Mouse (Mus musculus) embryonic facial prominence, embryonic 14.5 days (tissue): ENCODE data around the gene Acot11. TPM values are rescaled to one million over a fixed set of nuclear protein-coding genes. Genes with fewer than 3 reads are reported as not detected.

Experiments used
- ATAC-seq: fragments of 200-750 bp; cut with Nextera tagmentation; 2 replicates; pipeline ENCODE4 v1.8.0; 2017; ENCODE audit warnings: low read depth, moderate number of reproducible peaks, moderate TSS enrichment
- DNase-seq: peaks from one replicate; pipeline ENCODE4 v3.0.0-alpha.2; 2015; ENCODE audit warnings: low spot score
- H3K27ac ChIP-seq: fragments of 300-500 bp; sonication (generic); replicated peaks from 2 replicates; pipeline ENCODE4 v1.5.1; 2014; ENCODE audit warnings: low read depth, mild to moderate bottlenecking, low read length, moderate library complexity
- H3K27me3 ChIP-seq: fragments of 300-500 bp; sonication (generic); replicated peaks from 2 replicates; pipeline ENCODE4 v1.6.1; 2014; ENCODE audit warnings: low read length; ENCODE audit not compliant: control insufficient read depth, insufficient read depth
- H3K36me3 ChIP-seq: fragments of 300-500 bp; sonication (generic); 2 replicates; pipeline ENCODE4 v1.6.1; 2014; ENCODE audit warnings: low read length, mixed read lengths; ENCODE audit not compliant: control insufficient read depth, insufficient read depth
- H3K4me1 ChIP-seq: fragments of 300-500 bp; sonication (generic); 2 replicates; pipeline ENCODE4 v1.6.1; 2014; ENCODE audit warnings: antibody characterized with exemption, low read length; ENCODE audit not compliant: control insufficient read depth, insufficient read depth
- H3K4me2 ChIP-seq: fragments of 300-500 bp; sonication (generic); 2 replicates; pipeline ENCODE4 v1.6.1; 2014; ENCODE audit warnings: low read depth, mild to moderate bottlenecking, low read length, moderate library complexity, mixed read lengths
- H3K4me3 ChIP-seq: fragments of 300-500 bp; sonication (generic); 2 replicates; pipeline ENCODE4 v1.5.1; 2014; ENCODE audit warnings: low read depth, mild to moderate bottlenecking, low read length
- H3K9ac ChIP-seq: fragments of 300-500 bp; sonication (generic); 2 replicates; pipeline ENCODE4 v1.6.1; 2014; ENCODE audit warnings: low read depth, mild to moderate bottlenecking, low read length, moderate library complexity, mixed read lengths
- H3K9me3 ChIP-seq: fragments of 300-500 bp; sonication (generic); 2 replicates; pipeline ENCODE4 v1.6.1; 2016; ENCODE audit warnings: low read length; ENCODE audit not compliant: control insufficient read depth
- WGBS: fragments of 180-500 bp; shearing (Covaris S2); extraction: QIAGEN DNeasy Blood & Tissue Kit; methylation state at CpG from one replicate; pipeline ENCODE4 v1.1.7; 2014; 5-methylcytosine and 5-hydroxymethylcytosine counted together
- polyA plus RNA-seq: library from polyadenylated mRNA; unstranded; fragments of >200 nt; fragmentation: Nextera tagmentation; extraction: Ambion mirVana; gene quantifications from 2 replicates; pipeline ENCODE4 v1.2.1, GENCODE M21; 2014

Acot11 gene
- polyA plus RNA-seq, 1 experiment from 2014 or later = 4.1 TPM

GRCm38 (mm10) chr4:106705096-106705665 is 99.6 kb downstream of the Acot11 start:
- no peak overlapping the region for H3K4me2 ChIP-seq
- H3K36me3 ChIP-seq = no peaks in the 10 kb centered on the region
- ATAC-seq = no peak
- no peaks in the 10 kb centered on the region for H3K9me3 ChIP-seq
- 55% methylated on average over 8 of the region's 8 CpGs for WGBS
- no peaks in the 10 kb centered on the region; the same call in 1 of the 2 replicates for H3K27me3 ChIP-seq
- H3K9ac ChIP-seq = no peak overlapping the region
- H3K27ac ChIP-seq = 0 out of 2 replicates have a peak overlapping the region, but pooled peaks have one; percentile 0
- H3K4me1 ChIP-seq = peaks cover 15% of the 10 kb centered on the region
- DNase-seq = no peak
- no peak overlapping the region for H3K4me3 ChIP-seq

DNA sequence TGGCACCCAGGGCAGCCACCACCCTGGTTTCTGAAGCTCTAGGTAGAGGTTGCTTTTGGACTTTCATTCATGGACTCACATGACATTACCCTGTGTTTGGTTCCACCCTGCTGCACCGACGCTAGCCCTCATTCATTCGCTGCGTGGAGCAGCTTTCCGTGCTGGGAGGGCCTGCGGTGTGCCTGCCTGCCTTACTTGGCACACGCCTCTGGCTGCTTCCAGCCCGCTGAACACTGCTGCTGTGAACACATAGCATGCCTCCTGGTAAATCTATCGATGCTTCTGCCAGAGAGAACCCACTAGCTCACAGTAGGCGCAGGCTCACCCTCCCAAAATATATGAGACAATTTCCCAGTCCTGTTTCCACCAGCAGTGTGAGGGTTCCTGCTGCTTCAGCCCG is 100.4 kb downstream of the Acot11 start:
- ATAC-seq = no peak
- WGBS = 59% methylated on average over 11 of the region's 11 CpGs

DNA sequence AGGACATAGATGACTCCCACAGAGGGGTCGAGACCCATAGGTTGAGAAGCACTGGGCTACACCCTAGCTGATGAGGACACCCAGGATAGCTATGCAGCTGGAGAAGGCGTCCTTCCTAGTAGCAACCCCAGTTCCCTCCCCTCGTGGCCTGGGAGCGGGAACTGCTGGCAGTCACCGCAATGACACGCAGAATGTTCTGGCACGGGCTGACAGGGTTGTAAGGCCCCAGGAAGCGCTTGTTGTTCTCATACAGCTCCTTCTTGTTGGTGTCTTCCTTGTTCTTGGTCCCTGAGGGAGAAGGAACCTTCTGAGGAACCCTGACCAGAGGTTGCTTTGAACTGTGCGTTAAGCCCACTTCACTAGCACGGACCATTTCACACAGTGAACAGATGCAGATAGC is 100.8 kb downstream of the Acot11 start:
- H3K9me3 ChIP-seq = no peaks in the 10 kb centered on the region
- peaks cover 15% of the 10 kb centered on the region for H3K4me1 ChIP-seq
- ATAC-seq (no peak), DNase-seq (no peak)
- WGBS = 81% methylated on average over 10 of the region's 10 CpGs
- H3K4me3 ChIP-seq = no peak overlapping the region
- no peak overlapping the region for H3K9ac ChIP-seq
- H3K36me3 ChIP-seq = no peaks in the 10 kb centered on the region
- H3K27me3 ChIP-seq = no peaks in the 10 kb centered on the region; the same call in 1 of the 2 replicates
- no peak overlapping the region for H3K27ac ChIP-seq
- no peak overlapping the region for H3K4me2 ChIP-seq

More for the DNA sequence above, 100.4 kb downstream of the Acot11 start:
- Histone ChIP-seq H3K9ac (no peak overlapping the region), H3K36me3 (no peaks in the 10 kb centered on the region), H3K9me3 (no peaks in the 10 kb centered on the region), H3K4me3 (no peak overlapping the region), H3K4me1 (peaks cover 15% of the 10 kb centered on the region), H3K4me2 (no peak overlapping the region), H3K27me3 (no peaks in the 10 kb centered on the region; the same call in 1 of the 2 replicates), H3K27ac (no peak overlapping the region)
- DNase-seq = peak; percentile 20

- ATAC-seq = no peak
- Histone ChIP-seq H3K4me1 (peaks cover 9% of the 10 kb centered on the region), H3K4me3 (no peak overlapping the region), H3K27me3 (no peaks in the 10 kb centered on the region; the same call in 1 of the 2 replicates), H3K27ac (no peak overlapping the region), H3K36me3 (no peaks in the 10 kb centered on the region), H3K4me2 (no peak overlapping the region), H3K9me3 (no peaks in the 10 kb centered on the region), H3K9ac (peak overlapping the region; percentile 37; the same call in 1 of the 2 replicates)
- 37% methylated on average over 4 of the region's 4 CpGs for WGBS
- peak; percentile 49 for DNase-seq
These were observed 104.0 kb downstream of the Acot11 start for GRCm38 (mm10) chr4:106700798-106701197.

GRCm38 (mm10) chr4:106699989-106700388 is 104.8 kb downstream of the Acot11 start:
- Histone ChIP-seq H3K27me3 (no peaks in the 10 kb centered on the region; the same call in 1 of the 2 replicates), H3K27ac (peak overlapping the region; percentile 3; the same call in 1 of the 2 replicates), H3K36me3 (no peaks in the 10 kb centered on the region), H3K9me3 (no peaks in the 10 kb centered on the region), H3K4me1 (peaks cover 9% of the 10 kb centered on the region), H3K4me2 (no peak overlapping the region), H3K9ac (no peak overlapping the region), H3K4me3 (no peak overlapping the region)
- DNase-seq (peak; percentile 66), ATAC-seq (peak; percentile 64; the same call in 1 of the 2 replicates)
- 14% methylated on average over 8 of the region's 9 CpGs for WGBS

Other genes with a start within 250 kb of the Acot11 start
- 14.8 and 17.9 TPM in 2 replicates for gene Dhcr24, start 244.0 kb downstream of the Acot11 start, polyA plus RNA-seq
- not detected in 2 replicates for gene Lexm, start 187.8 kb downstream of the Acot11 start, polyA plus RNA-seq
- gene Ttc22, start 182.6 kb downstream of the Acot11 start, polyA plus RNA-seq = 2.6 and 3.5 TPM in 2 replicates
- gene Pars2, start 153.9 kb downstream of the Acot11 start, polyA plus RNA-seq = 12.2 and 12.4 TPM in 2 replicates
- gene Ttc4, start 126.1 kb downstream of the Acot11 start, polyA plus RNA-seq = 71.2 and 80.9 TPM in 2 replicates
- gene Mroh7, start 74.1 kb downstream of the Acot11 start, polyA plus RNA-seq = 0.24 and 0.84 TPM in 2 replicates
- 0.17 and 0.49 TPM in 2 replicates for gene Fam151a, start 71.1 kb downstream of the Acot11 start, polyA plus RNA-seq
- 72.9 and 88.2 TPM in 2 replicates for gene Ssbp3, start 105.7 kb upstream of the Acot11 start, polyA plus RNA-seq